Mouse (Mus musculus) CH12.LX (cell line): ENCODE data around the gene Ttc39b. TPM values are rescaled to one million over a fixed set of nuclear protein-coding genes. Genes with fewer than 3 reads are reported as not detected.

Experiments
- DNase-seq: peaks from one replicate; pipeline ENCODE4 v3.0.0-alpha.2; 2013; ENCODE audit errors: extremely low read depth
- H3K27ac ChIP-seq: 2 replicates; pipeline ENCODE4 v1.5.1; 2012; ENCODE audit warnings: low read depth, mild to moderate bottlenecking, control low read depth, moderate library complexity; ENCODE audit not compliant: insufficient read depth
- H3K27me3 ChIP-seq: replicated peaks from 2 replicates; pipeline ENCODE3; 2012; ENCODE audit warnings: inconsistent platforms
- H3K36me3 ChIP-seq, 2 experiments: replicated peaks in 1 of 2; 2 replicates each; pipeline versions ENCODE3 to v1.6.1; 2012; ENCODE audit warnings: inconsistent platforms in 1 of 2, low read length in 1 of 2, mild to moderate bottlenecking in 1 of 2, mixed read lengths in 1 of 2, moderate library complexity in 1 of 2; ENCODE audit not compliant: control insufficient read depth in 1 of 2, insufficient read depth in 1 of 2
- H3K4me1 ChIP-seq, 2 experiments: 2 replicates each; pipeline ENCODE4 v1.6.1; 2012; ENCODE audit warnings: inconsistent platforms in 1 of 2, moderate library complexity in 1 of 2; ENCODE audit not compliant: insufficient read depth in 2 of 2, control insufficient read depth in 1 of 2
- H3K4me2 ChIP-seq: 2 replicates; pipeline ENCODE4 v1.6.1; 2012; ENCODE audit warnings: low read depth, mild to moderate bottlenecking, control low read depth; ENCODE audit not compliant: poor library complexity, insufficient read depth, severe bottlenecking
- H3K4me3 ChIP-seq, 3 experiments: fragments of 150-350 bp in 1 of 3; sonication (generic) in 1 of 3; replicated peaks in 1 of 3; 2 replicates each; pipeline versions ENCODE3 to v1.5.1; 2011 to 2012; ENCODE audit warnings: low read depth in 2 of 3, low read length in 2 of 3, mild to moderate bottlenecking in 2 of 3, moderate library complexity in 2 of 3, control low read depth in 1 of 3, improper control_type of control experiment in 1 of 3, inconsistent platforms in 1 of 3, mixed read lengths in 1 of 3; ENCODE audit not compliant: poor library complexity in 1 of 3
- H3K79me2 ChIP-seq: replicated peaks from 2 replicates; pipeline ENCODE4 v1.6.1; 2012; ENCODE audit warnings: mild to moderate bottlenecking, moderate library complexity; ENCODE audit not compliant: control insufficient read depth, poor library complexity, insufficient read depth, severe bottlenecking; ENCODE audit errors: extremely low read depth
- H3K9ac ChIP-seq: 2 replicates; pipeline ENCODE4 v1.6.1; 2012; ENCODE audit warnings: low read depth, mild to moderate bottlenecking, control low read depth, moderate library complexity; ENCODE audit not compliant: insufficient read depth
- H3K9me3 ChIP-seq: replicated peaks from 2 replicates; pipeline ENCODE3; 2012; ENCODE audit warnings: low read length, inconsistent platforms, mixed read lengths
- CHD1 ChIP-seq: IDR thresholded peaks from 2 replicates; pipeline ENCODE4 v1.6.1; 2012; ENCODE audit warnings: low read depth, low read length, improper control_type of control experiment, inconsistent platforms
- CHD2 ChIP-seq: IDR thresholded peaks from 2 replicates; pipeline ENCODE4 v1.6.1; 2011; ENCODE audit warnings: low read length, improper control_type of control experiment
- CTCF ChIP-seq, 2 experiments: IDR thresholded peaks in 1 of 2; conservative IDR thresholded peaks in 1 of 2; 2 replicates each; pipeline ENCODE4 v1.5.1; 2011 to 2012; ENCODE audit warnings: low read depth in 2 of 2, low read length in 2 of 2, improper control_type of control experiment in 1 of 2, inconsistent platforms in 1 of 2, mild to moderate bottlenecking in 1 of 2, moderate library complexity in 1 of 2
- E2F4 ChIP-seq: IDR thresholded peaks from 2 replicates; pipeline ENCODE4 v1.6.1; 2011; ENCODE audit warnings: low read depth, low read length, improper control_type of control experiment; ENCODE audit not compliant: insufficient replicate concordance
- ELF1 ChIP-seq: IDR thresholded peaks from 2 replicates; pipeline ENCODE4 v1.6.1; 2014; ENCODE audit warnings: low read depth, mild to moderate bottlenecking, inconsistent platforms, low read length, improper control_type of control experiment
- EP300 ChIP-seq: IDR thresholded peaks from 2 replicates; pipeline ENCODE4 v1.6.1; 2011; ENCODE audit warnings: low read length, improper control_type of control experiment
- ETS1 ChIP-seq: conservative IDR thresholded peaks from 2 replicates; pipeline ENCODE4 v1.6.1; 2012; ENCODE audit warnings: low read depth, mild to moderate bottlenecking, inconsistent platforms, low read length, improper control_type of control experiment, moderate library complexity
- HCFC1 ChIP-seq: IDR thresholded peaks from 2 replicates; pipeline ENCODE4 v1.6.1; 2012; ENCODE audit warnings: low read depth, mild to moderate bottlenecking, inconsistent platforms, low read length, improper control_type of control experiment
- IRF4 ChIP-seq: IDR thresholded peaks from 2 replicates; pipeline ENCODE4 v1.6.1; 2014; ENCODE audit warnings: low read depth, mild to moderate bottlenecking, inconsistent platforms, low read length, improper control_type of control experiment
- JUN ChIP-seq: IDR thresholded peaks from 2 replicates; pipeline ENCODE4 v1.6.1; 2011; ENCODE audit warnings: low read depth, mild to moderate bottlenecking, low read length, improper control_type of control experiment, moderate library complexity; ENCODE audit not compliant: insufficient read depth
- MAX ChIP-seq: IDR thresholded peaks from 2 replicates; pipeline ENCODE4 v1.6.1; 2011; ENCODE audit warnings: low read length, improper control_type of control experiment
- MEF2A ChIP-seq: IDR thresholded peaks from 2 replicates; pipeline ENCODE4 v1.6.1; 2014; ENCODE audit warnings: low read depth, mild to moderate bottlenecking, inconsistent platforms, low read length, improper control_type of control experiment, borderline replicate concordance
- MXI1 ChIP-seq: IDR thresholded peaks from 2 replicates; pipeline ENCODE4 v1.6.1; 2011; ENCODE audit warnings: mild to moderate bottlenecking, low read depth, low read length, improper control_type of control experiment
- NELFE ChIP-seq: IDR thresholded peaks from 2 replicates; pipeline ENCODE4 v1.6.1; 2011; ENCODE audit warnings: low read depth, low read length, improper control_type of control experiment
- RAD21 ChIP-seq: IDR thresholded peaks from 2 replicates; pipeline ENCODE4 v1.6.1; 2011; ENCODE audit warnings: low read depth, mild to moderate bottlenecking, low read length, improper control_type of control experiment, moderate library complexity
- SMC3 ChIP-seq: IDR thresholded peaks from 2 replicates; pipeline ENCODE4 v1.6.1; 2011; ENCODE audit warnings: low read depth, low read length, improper control_type of control experiment
- TCF12 ChIP-seq: IDR thresholded peaks from 2 replicates; pipeline ENCODE4 v1.6.1; 2014; ENCODE audit warnings: low read depth, mild to moderate bottlenecking, inconsistent platforms, low read length, improper control_type of control experiment
- UBTF ChIP-seq: IDR thresholded peaks from 2 replicates; pipeline ENCODE4 v1.6.1; 2012; ENCODE audit warnings: low read depth, mild to moderate bottlenecking, inconsistent platforms, low read length, improper control_type of control experiment, moderate library complexity
- USF2 ChIP-seq: conservative IDR thresholded peaks from 2 replicates; pipeline ENCODE4 v1.6.1; 2011; ENCODE audit warnings: low read depth, low read length, improper control_type of control experiment
- ZNF384 ChIP-seq: IDR thresholded peaks from 2 replicates; pipeline ENCODE4 v1.6.1; 2012; ENCODE audit warnings: low read depth, low read length, improper control_type of control experiment, inconsistent platforms
- dilution Hi-C: fragments of 300-500 bp; cut with MboI; formaldehyde crosslinking; loops from 2 replicates; pipeline ENCODE4 v1.14.3; 2020; ENCODE audit warnings: low sequenced_read_pairs; ENCODE audit not compliant: extremely low pct_unique_long_range_greater_than_20kb, extremely low pct_ligation_motif_present
- in situ Hi-C: fragments of 300-500 bp; cut with MboI; formaldehyde crosslinking; loops from 3 replicates; pipeline ENCODE4 v1.14.3; 2019; ENCODE audit warnings: low sequenced_read_pairs, low pct_ligation_motif_present, low pct_unique_long_range_greater_than_20kb, mixed read lengths
- polyA plus RNA-seq: library from polyadenylated mRNA; unstranded; fragments of >175 nt; gene quantifications from 2 replicates; pipeline ENCODE4 v1.2.1, GENCODE M21; 2012; ENCODE audit warnings: low read depth; ENCODE audit not compliant: insufficient read length
- total RNA-seq, 2 experiments: library from RNA; depleted of rRNA; stranded (reverse); fragments of 300-350 nt in 1 of 2; fragments of >200 nt in 1 of 2; gene quantifications; 2 replicates each; pipeline ENCODE4 v1.2.3; 2012 to 2014

The Ttc39b gene
- total and polyA plus RNA-seq, 3 experiments = 12.6 to 16.7 (median 15.7) TPM

DNA sequence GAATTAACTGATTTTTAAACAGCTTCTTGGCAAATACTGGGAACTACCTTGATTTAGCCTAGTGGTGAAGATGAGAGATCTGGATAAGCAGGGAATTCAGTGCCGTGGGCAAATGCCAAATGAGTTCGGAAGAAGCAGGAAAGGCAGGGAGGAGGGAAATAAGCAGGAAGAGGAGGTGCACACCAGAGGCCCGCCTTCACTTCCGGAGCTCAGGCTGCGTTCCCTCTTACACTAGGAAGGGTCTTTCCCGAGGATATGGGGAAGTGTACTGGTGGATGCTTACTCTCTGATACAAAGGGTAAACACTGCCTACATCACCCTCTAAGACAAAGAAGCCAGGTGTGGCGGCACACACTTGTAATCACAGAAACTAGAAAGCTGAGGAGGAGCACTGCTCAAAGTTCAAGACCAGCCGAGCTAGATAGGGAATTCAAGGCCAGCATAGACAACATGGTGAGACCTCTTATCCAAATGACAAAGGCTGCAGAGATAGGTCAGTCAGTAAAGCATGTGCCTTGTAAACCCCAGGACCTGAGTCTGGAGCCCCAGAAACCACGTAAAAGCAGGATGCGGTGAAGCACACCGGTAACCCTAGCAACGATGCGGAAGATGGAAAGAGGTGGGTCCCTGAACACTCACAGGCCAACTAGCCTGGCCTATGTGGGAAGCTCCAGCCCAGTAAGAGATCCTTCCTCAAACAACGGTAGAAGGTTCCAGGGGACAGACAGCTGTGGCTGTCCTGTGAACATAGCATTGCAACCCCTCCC, 57.9 kb downstream of the Ttc39b start (continued):
- TF ChIP-seq CHD2 (no peak), NELFE (peak; percentile 59; the same call in 1 of the 2 replicates), MAX (no peak), UBTF (no peak), RAD21 (no peak), JUN (no peak), TCF12 (no peak), EP300 (no peak), ETS1 (no peak), ELF1 (peak; percentile 56)

DNA sequence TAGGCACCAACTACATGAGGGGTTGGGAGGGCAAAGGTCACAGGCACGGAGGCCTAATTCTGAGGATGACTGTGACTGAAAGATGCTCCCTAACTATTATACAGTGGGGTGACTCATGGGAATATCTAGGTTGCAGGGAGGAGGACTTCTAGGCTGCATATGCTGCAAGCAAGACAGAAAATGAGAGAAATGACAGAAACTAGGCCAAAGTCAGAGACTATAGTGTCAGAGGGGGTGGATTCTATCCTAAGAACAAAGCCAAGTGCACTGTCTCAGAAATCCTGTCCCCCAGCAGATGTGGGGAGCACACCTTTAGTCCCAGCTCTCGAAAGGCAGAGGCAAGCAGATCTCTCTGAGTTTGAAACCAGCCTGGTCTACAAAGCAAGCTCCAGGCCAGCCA, 59.2 kb downstream of the Ttc39b start:
- no peak overlapping the region for H3K9ac ChIP-seq
- H3K4me1 ChIP-seq = peaks cover 0 to 22% of the 10 kb centered on the region in 2 experiments; a peak in 1 of 4 replicates
- peaks cover 16 to 40% of the 10 kb centered on the region in 2 experiments for H3K36me3 ChIP-seq
- H3K4me2 ChIP-seq = no peak overlapping the region
- H3K27ac ChIP-seq = no peak overlapping the region
- no peaks in the 10 kb centered on the region for H3K9me3 ChIP-seq
- no peaks in the 10 kb centered on the region; the same call in 1 of the 2 replicates for H3K79me2 ChIP-seq
- H3K4me3 ChIP-seq = no peak overlapping the region
- no peaks in the 10 kb centered on the region for H3K27me3 ChIP-seq
- dilution Hi-C loops = no loop called here
- in situ Hi-C loops = loop anchor here (10.0 kb wide), 1 partner anchor 50 kb away; no protein-coding TSS in a partner anchor
- DNase-seq = no peak
- TF ChIP-seq MXI1 (no peak), RAD21 (no peak), E2F4 (no peak), CHD1 (no peak), JUN (no peak), IRF4 (no peak), HCFC1 (no peak), USF2 (no peak), EP300 (no peak), ELF1 (no peak)

DNA sequence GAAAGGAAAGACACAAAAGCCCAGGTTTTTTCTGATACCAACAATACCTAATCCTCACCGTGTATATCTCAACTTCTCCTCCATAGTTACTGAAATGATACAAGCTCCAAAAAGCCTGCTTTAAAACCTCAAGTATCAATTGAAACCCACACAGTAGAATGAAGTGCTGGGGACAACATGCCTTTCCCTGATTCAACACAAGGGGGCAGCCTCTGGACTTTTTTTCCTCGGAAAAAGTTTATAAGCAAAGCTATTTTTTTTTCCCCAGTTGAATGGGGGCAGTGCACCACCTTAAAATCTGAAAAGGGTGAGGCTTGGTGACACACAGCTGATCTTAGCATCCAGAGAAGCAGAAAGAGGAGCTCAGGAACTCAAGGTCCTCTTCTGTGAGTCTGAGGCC, 62.1 kb downstream of the Ttc39b start:
- peak; percentile 45 for DNase-seq
- H3K36me3 ChIP-seq = peaks cover 24 to 53% of the 10 kb centered on the region in 2 experiments

More for the DNA sequence above, 62.1 kb downstream of the Ttc39b start:
- in situ Hi-C loops = loop anchor here (10.0 kb wide), 1 partner anchor 53 kb away; no protein-coding TSS in a partner anchor
- H3K9me3 ChIP-seq = no peaks in the 10 kb centered on the region
- H3K4me1 ChIP-seq = peaks cover 0 to 17% of the 10 kb centered on the region in 2 experiments; a peak in 1 of 4 replicates
- peak; percentile 63 to 79; a peak in 3 of 4 replicates for TF ChIP-seq CTCF (conservative IDR thresholded peaks at IDR 0.05 in 1 of 2, IDR thresholded peaks at IDR 0.05 in 1 of 2; ENCODE audit: low read depth in 2 of 2, low read length in 2 of 2)
- TF ChIP-seq RAD21 = peak; percentile 61
- no peak for TF ChIP-seq MEF2A
- TF ChIP-seq SMC3 = peak; percentile 78
- TF ChIP-seq UBTF = no peak
- TF ChIP-seq ZNF384 = peak; percentile 95
- no peak overlapping the region for H3K27ac ChIP-seq
- dilution Hi-C loops = no loop called here
- no peaks in the 10 kb centered on the region; the same call in 1 of the 2 replicates for H3K79me2 ChIP-seq
- H3K27me3 ChIP-seq = no peaks in the 10 kb centered on the region
- no peak overlapping the region for H3K9ac ChIP-seq
- no peak overlapping the region for H3K4me3 ChIP-seq
- H3K4me2 ChIP-seq = no peak overlapping the region
